Mouse (Mus musculus) MN1 (cell line): ENCODE data around the gene Adh1.

Experiments used
- DNase-seq: peaks from one replicate; pipeline ENCODE4 v3.0.0-alpha.2; 2016; ENCODE audit warnings: low spot score

Adh1 gene

GRCm38 (mm10) chr3:138290672-138291071 lies 29.9 kb downstream of the Adh1 start:
- DNase-seq: no peak

GRCm38 (mm10) chr3:138291529-138292117 lies 30.8 kb downstream of the Adh1 start:
- DNase-seq: no peak

- DNase-seq: no peak
These were observed 32.6 kb downstream of the Adh1 start for GRCm38 (mm10) chr3:138293298-138293895.

GRCm38 (mm10) chr3:138300130-138300529 lies 39.3 kb downstream of the Adh1 start:
- no peak for DNase-seq

- DNase-seq: no peak
These were observed 41.9 kb downstream of the Adh1 start for GRCm38 (mm10) chr3:138302676-138303075.

GRCm38 (mm10) chr3:138303771-138304488 lies 43.1 kb downstream of the Adh1 start:
- no peak for DNase-seq

- DNase-seq: no peak
These were observed 43.7 kb downstream of the Adh1 start for GRCm38 (mm10) chr3:138304489-138304871.

- DNase-seq: no peak
These were observed 44.9 kb downstream of the Adh1 start for GRCm38 (mm10) chr3:138305486-138306289.

- no peak for DNase-seq
These were observed 45.5 kb downstream of the Adh1 start for GRCm38 (mm10) chr3:138306290-138306683.

- DNase-seq: no peak
These were observed 49.1 kb downstream of the Adh1 start for GRCm38 (mm10) chr3:138309910-138310309.

GRCm38 (mm10) chr3:138311015-138311414 lies 50.2 kb downstream of the Adh1 start:
- no peak for DNase-seq

GRCm38 (mm10) chr3:138312965-138313364 lies 52.2 kb downstream of the Adh1 start, which contains the start of gene Adh6a:
Gene Adh6a, plus strand, starts transcription at chr3:138313286.
- DNase-seq: no peak

- DNase-seq: no peak
These were observed 56.2 kb downstream of the Adh1 start for GRCm38 (mm10) chr3:138316908-138317472.

- DNase-seq: no peak
These were observed 64.2 kb downstream of the Adh1 start for GRCm38 (mm10) chr3:138325001-138325400.

- DNase-seq: no peak
These were observed 64.7 kb downstream of the Adh1 start for GRCm38 (mm10) chr3:138325466-138325865.

GRCm38 (mm10) chr3:138333910-138334309 lies 73.1 kb downstream of the Adh1 start:
- DNase-seq: no peak

GRCm38 (mm10) chr3:138334320-138334719 lies 73.5 kb downstream of the Adh1 start:
- DNase-seq: no peak

- no peak for DNase-seq
These were observed 74.8 kb downstream of the Adh1 start for GRCm38 (mm10) chr3:138335566-138335965.

- no peak for DNase-seq
These were observed 75.4 kb downstream of the Adh1 start for GRCm38 (mm10) chr3:138336104-138336754.
